Mouse (Mus musculus): ENCODE results near the gene Gm44511.

- TF ChIP-seq CTCF (IDR thresholded peaks at IDR 0.05) = peak; percentile 59
- no peak for TF ChIP-seq EP300 (IDR thresholded peaks at IDR 0.05)
Measured at GRCm38 (mm10) chr6:128736100-128736499, 90.0 kb downstream of the Gm44511 start.

Measured in lung, postnatal 0 days (tissue).